Mouse (Mus musculus) gastrocnemius, adult 2 months (tissue): ENCODE results near the gene Nbea. TPM values are rescaled to one million over a fixed set of nuclear protein-coding genes. Genes with fewer than 3 reads are reported as not detected.

Experiments used
- DNase-seq: peaks from one replicate; pipeline ENCODE4 v3.0.0; 2022
- H3K27ac ChIP-seq: fragments of 200-600 bp; 2 replicates; pipeline ENCODE4 v1.8.1; 2022; ENCODE audit warnings: mild to moderate bottlenecking
- H3K4me3 ChIP-seq: fragments of 200-600 bp; 2 replicates; pipeline ENCODE4 v1.8.1; 2022; ENCODE audit warnings: mild to moderate bottlenecking, moderate library complexity
- CTCF ChIP-seq: fragments of 200-600 bp; IDR thresholded peaks from 2 replicates; pipeline ENCODE4 v1.8.1; 2022; ENCODE audit warnings: antibody characterized with exemption, mild to moderate bottlenecking, moderate library complexity
- intact Hi-C: fragments of 180-260 bp; cut with DNase I; formaldehyde crosslinking; loops from one replicate; pipeline ENCODE4 v1.15.1; 2025
- total RNA-seq, 2 experiments: library from RNA; stranded (reverse); gene quantifications; 2 replicates each; pipeline ENCODE4 v1.2.3; 2021

Gene Nbea
- total RNA-seq, 2 experiments from 2014 or later = 4.1 to 5.9 TPM

DNA sequence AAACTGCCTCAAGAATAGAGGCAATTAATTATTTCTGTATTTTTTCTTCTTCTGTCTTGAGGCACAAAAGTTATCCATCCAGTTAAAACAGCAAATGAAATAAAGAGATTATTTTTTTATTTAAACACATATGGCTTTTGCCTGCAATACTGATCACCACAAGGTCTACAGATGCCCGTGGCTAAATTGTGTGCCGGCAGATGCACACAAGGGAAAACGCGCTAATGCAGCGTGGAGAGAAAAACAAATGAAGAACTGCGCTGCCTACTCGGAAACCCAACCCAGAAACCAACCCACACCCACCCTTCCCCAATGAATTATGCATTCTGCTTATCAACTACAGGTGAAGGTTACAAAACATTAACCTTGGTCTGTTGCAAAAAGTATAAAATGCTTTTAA, 408.3 kb downstream of the Nbea start:
- intact Hi-C loops = no loop called here
- no peak overlapping the region for H3K4me3 ChIP-seq
- DNase-seq = no peak
- TF ChIP-seq CTCF = no peak
- no peak overlapping the region for H3K27ac ChIP-seq

GRCm38 (mm10) chr3:55774203-55774602, 409.3 kb downstream of the Nbea start:
- H3K27ac ChIP-seq = no peak overlapping the region
- peak; percentile 64 for DNase-seq
- no peak for TF ChIP-seq CTCF
- no peak overlapping the region for H3K4me3 ChIP-seq
- intact Hi-C loops = no loop called here

- intact Hi-C loops = no loop called here
These were observed 414.2 kb downstream of the Nbea start for GRCm38 (mm10) chr3:55769308-55769707.

DNA sequence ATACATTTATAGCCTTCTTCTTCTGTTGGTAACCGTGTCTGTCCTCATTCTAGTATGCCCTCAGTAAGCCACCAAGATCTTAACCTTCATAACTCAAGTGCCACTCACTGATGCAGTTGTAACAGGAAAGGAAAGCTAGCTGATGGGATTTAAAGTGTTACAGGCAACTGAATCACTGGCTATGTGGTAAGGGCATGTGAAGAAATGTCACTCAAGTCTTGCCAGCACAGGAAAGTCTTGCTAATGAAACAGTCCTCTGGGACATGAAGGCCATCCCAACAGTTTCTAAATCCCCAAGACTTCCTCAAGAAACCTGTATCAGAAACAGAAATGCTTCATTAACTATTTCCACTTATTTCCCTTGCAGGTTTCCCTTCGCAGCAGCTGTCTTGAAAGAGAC, 414.8 kb downstream of the Nbea start:
- Histone ChIP-seq H3K4me3 (no peak overlapping the region), H3K27ac (no peak overlapping the region)
- DNase-seq = no peak
- TF ChIP-seq CTCF = no peak
- intact Hi-C loops = no loop called here

More at GRCm38 (mm10) chr3:55769308-55769707, 414.2 kb downstream of the Nbea start:
- no peak for TF ChIP-seq CTCF
- no peak for DNase-seq
- Histone ChIP-seq H3K4me3 (no peak overlapping the region), H3K27ac (no peak overlapping the region)

- Histone ChIP-seq H3K4me3 (no peak overlapping the region), H3K27ac (no peak overlapping the region)
- DNase-seq = no peak
- intact Hi-C loops = no loop called here
- no peak for TF ChIP-seq CTCF
These were observed 419.9 kb downstream of the Nbea start for GRCm38 (mm10) chr3:55763591-55763990.

DNA sequence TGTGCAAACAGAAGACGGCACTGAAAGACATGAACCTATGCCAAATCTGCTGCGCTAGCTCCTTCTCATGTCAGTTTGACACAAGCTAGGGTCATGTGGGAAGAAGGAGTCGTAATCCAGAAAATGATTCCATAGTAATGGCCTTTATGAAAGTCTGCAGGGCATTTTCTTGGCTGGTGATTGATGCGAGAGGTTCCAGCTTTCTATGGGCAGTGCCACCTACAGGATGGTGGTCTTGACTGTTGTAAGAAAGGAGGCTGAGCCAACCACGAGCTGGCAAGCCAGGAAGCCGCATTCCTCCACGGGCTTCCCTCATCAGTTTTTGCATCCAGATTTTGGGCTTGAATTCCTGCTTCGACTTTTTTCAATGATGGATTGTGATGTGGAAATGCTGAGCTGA, 425.2 kb downstream of the Nbea start:
- DNase-seq = peak; percentile 20
- peak overlapping the region; percentile 31; the same call in 1 of the 2 replicates for H3K4me3 ChIP-seq
- intact Hi-C loops = no loop called here
- H3K27ac ChIP-seq = no peak overlapping the region
- peak; percentile 39; the same call in 1 of the 2 replicates for TF ChIP-seq CTCF

GRCm38 (mm10) chr3:55756602-55757190, 426.8 kb downstream of the Nbea start:
- peak; percentile 29 for DNase-seq
- intact Hi-C loops = no loop called here
- TF ChIP-seq CTCF = no peak
- no peak overlapping the region for H3K27ac ChIP-seq
- no peak overlapping the region for H3K4me3 ChIP-seq

GRCm38 (mm10) chr3:55755805-55756601, 427.5 kb downstream of the Nbea start:
- no peak for DNase-seq
- no peak overlapping the region for H3K27ac ChIP-seq
- H3K4me3 ChIP-seq = no peak overlapping the region
- intact Hi-C loops = no loop called here
- no peak for TF ChIP-seq CTCF

DNA sequence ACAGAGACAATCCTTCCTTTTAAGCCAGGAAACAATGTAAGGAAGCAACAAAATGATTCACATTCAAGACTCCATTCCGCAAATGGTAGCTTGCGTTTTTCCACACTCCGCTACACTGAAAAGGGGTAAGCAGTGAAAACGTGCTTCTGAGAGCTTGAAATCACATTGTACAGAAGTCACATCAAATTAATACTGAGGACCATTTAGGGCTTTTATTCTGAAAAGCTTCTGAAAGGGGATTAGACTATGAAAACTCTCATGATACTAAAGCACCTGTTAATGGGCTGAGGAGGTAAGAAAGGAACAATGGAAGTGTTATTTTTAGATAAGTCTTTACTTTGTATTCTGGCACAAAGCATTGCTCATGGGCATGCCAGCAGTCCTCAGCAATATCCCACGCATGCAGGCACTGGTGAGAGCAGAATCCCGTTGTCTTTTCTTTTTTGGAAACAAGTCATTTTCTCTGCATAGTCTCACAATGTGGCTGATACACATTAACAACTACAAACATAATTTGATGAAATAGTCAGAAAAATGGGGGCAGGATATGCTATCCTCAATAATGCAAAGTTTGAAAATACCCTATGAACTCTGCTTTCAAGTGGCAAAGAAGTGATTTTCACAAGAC, 428.4 kb downstream of the Nbea start:
- TF ChIP-seq CTCF = no peak
- H3K27ac ChIP-seq = no peak overlapping the region
- no peak overlapping the region for H3K4me3 ChIP-seq
- no peak for DNase-seq
- intact Hi-C loops = no loop called here

GRCm38 (mm10) chr3:55753872-55754271, 429.6 kb downstream of the Nbea start:
- no peak overlapping the region for H3K4me3 ChIP-seq
- TF ChIP-seq CTCF = no peak
- DNase-seq = no peak
- H3K27ac ChIP-seq = no peak overlapping the region
- intact Hi-C loops = no loop called here

DNA sequence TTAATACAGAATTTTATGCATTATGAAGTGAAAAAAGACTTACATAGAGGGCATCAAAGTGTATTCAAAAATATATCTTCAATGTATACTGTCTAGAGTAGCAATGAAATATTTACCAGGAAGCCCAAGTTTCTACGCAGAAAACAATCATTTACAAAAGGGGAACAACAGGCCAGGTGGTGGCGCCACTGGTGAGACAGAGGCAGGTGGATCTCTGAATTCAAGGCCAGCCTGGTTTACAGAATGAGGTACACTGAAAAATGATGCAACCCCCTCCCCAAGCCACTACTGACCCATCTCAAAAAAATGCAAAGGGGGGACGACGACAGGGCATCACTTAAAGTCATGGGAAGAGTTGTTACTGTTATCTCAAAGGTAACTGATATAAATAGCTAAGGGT, 430.9 kb downstream of the Nbea start:
- no peak for DNase-seq
- no peak overlapping the region for H3K4me3 ChIP-seq
- intact Hi-C loops = no loop called here
- TF ChIP-seq CTCF = peak; percentile 10; the same call in 1 of the 2 replicates
- no peak overlapping the region for H3K27ac ChIP-seq

DNA sequence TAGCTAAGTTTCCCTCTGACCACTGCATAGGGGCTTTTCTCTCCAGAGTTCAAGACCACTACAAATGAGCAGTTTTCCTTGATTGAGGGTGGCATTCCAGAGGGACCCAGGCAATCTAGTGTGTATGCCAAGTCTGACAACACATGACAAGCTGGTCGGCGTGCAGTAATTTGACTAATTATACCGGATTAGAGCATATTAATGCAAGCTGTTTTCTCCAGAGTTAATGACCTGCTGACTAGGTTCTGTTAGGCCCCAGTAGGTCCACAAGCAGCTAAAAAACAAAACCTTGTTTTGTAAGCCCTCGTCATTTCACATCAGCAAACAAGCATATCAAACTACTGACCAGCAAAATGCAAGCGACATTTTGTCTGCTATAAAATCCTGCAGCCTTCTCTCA, 432.1 kb downstream of the Nbea start:
- DNase-seq = no peak
- no peak overlapping the region for H3K27ac ChIP-seq
- intact Hi-C loops = no loop called here
- no peak for TF ChIP-seq CTCF
- H3K4me3 ChIP-seq = no peak overlapping the region

DNA sequence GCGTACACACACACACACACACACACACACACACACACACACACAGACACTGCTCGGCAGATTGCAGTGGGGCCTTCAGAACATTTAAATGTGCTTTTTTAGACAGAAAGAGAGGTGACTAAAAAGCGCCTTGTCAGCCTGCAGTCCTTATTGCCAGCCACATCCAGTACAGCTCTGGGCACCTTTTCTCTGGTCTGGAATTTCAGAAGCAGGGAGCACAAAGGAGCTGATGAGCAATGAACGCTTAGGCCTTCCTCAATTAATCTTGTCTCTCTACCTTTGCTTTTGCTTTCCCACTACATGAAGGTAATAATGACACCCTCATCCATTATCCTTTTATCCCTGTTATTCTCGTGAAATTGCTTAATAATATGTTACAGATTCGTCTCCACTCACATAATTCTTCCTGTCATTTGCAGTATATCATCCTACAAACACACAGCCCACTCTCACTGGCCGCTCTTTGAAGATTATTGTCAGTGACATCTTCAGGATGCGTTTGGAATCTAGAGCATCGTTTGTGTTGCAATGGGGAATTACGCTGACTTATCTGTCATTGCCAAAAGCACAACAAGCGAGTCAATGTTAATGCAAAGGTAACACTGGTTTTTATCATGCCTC, 432.9 kb downstream of the Nbea start:
- no peak overlapping the region for H3K4me3 ChIP-seq
- TF ChIP-seq CTCF = no peak
- no peak for DNase-seq
- no peak overlapping the region for H3K27ac ChIP-seq
- intact Hi-C loops = no loop called here
